Mouse (Mus musculus): ENCODE measurements around the gene Casp2. TPM values are rescaled to one million over a fixed set of nuclear protein-coding genes. Genes with fewer than 3 reads are reported as not detected.

The Casp2 gene
- polyA plus RNA-seq, 1 experiment: 3.7 TPM

DNA sequence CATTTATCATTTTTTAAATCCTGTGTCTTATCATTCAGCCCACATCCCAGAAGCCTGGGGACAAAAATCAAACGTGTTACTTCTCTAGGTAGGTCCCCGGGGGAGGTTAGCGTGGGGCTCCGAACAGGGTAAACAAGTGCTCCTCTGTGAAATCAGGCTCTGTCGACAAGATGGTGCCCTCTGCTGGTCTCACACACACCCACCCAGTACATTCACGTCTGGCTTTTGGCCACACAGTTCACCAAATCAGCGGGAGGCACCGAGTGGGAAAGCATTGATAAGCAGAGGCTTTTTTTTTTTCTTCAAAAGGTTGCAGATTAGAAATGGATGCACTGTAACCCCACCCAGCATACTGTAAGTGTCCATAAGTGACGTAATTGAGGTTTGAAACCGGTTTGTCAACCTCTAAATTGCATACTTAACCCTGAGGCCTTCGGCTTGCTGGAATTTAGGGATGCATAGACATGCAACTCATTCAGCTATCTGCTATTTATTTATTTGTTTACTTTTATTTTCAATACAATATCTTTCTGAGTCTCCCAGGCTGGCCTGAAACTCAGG lies 7.4 kb upstream of the Casp2 start:
- Histone ChIP-seq H3K27ac (replicated peaks; ENCODE audit: low read depth, low read length) (no peak overlapping the region), H3K4me3 (ENCODE audit: insufficient read depth, low read depth, low read length) (no peak overlapping the region), H3K4me1 (ENCODE audit: control insufficient read depth, insufficient read depth, insufficient read length, low read length) (no peaks in the 10 kb centered on the region)

DNA sequence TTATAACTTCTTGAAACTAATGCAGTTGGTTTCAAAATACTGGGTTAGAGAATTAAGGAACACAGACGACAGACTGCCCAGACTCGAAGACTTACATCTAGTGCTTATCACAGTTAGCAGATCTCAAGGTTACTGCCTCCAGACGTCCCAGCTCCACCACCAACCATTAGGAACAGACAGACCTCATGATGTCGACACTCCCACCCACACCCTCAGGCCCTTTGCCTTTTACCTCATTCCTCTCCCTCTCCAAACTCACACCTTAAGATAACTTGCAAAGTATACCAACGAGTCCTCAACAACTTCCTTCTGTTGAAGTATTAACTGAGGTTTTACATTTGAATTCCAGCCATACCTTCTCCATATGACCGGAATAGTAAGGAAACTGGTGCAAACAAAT lies 4.4 kb upstream of the Casp2 start:
- Histone ChIP-seq H3K4me1 (ENCODE audit: control insufficient read depth, insufficient read depth, insufficient read length, low read length) (no peaks in the 10 kb centered on the region), H3K27ac (replicated peaks; ENCODE audit: low read depth, low read length) (no peak overlapping the region), H3K4me3 (ENCODE audit: insufficient read depth, low read depth, low read length) (no peak overlapping the region)

DNA sequence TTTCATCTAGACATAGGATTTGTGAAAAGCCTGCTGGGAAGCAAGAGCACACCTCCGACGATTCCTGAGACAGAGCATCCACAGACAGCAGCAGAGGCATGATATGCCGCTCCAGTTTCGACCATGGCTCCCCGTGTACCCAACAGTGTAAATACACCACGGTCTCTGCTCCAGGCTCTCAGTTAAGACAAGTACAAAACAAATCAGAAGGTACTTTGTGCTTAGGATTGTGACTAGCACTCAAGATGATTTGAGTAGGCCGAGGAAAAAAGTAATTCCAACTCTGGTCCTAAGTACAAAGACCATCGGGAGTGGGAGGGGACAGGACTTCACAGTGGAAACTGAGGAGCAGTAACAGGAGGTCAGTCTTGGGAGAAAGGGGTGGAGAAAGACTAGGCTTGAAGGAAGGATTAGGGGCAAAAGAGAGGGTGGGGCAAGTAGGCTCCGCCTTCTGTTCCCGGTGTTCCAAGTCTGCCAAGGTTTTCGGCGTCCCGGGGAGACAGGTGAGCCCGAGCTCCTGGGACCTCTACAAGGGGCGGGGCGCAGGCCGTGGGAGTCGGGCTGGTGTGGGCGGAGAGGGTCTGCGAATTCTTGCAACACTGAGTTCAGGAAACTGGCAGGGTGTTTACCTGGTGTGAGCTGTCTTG lies 3.1 kb upstream of the Casp2 start, which contains the start of gene Tmem139:
Gene Tmem139, plus strand, starts transcription at position 447 of the 647 bp plus-strand sequence.
- Histone ChIP-seq H3K4me1 (ENCODE audit: control insufficient read depth, insufficient read depth, insufficient read length, low read length) (peaks cover 3% of the 10 kb centered on the region; the same call in 1 of the 2 replicates), H3K4me3 (ENCODE audit: insufficient read depth, low read depth, low read length) (no peak within 1 kb of the TSS), H3K27ac (replicated peaks; ENCODE audit: low read depth, low read length) (no peak within 1 kb of the TSS)

DNA sequence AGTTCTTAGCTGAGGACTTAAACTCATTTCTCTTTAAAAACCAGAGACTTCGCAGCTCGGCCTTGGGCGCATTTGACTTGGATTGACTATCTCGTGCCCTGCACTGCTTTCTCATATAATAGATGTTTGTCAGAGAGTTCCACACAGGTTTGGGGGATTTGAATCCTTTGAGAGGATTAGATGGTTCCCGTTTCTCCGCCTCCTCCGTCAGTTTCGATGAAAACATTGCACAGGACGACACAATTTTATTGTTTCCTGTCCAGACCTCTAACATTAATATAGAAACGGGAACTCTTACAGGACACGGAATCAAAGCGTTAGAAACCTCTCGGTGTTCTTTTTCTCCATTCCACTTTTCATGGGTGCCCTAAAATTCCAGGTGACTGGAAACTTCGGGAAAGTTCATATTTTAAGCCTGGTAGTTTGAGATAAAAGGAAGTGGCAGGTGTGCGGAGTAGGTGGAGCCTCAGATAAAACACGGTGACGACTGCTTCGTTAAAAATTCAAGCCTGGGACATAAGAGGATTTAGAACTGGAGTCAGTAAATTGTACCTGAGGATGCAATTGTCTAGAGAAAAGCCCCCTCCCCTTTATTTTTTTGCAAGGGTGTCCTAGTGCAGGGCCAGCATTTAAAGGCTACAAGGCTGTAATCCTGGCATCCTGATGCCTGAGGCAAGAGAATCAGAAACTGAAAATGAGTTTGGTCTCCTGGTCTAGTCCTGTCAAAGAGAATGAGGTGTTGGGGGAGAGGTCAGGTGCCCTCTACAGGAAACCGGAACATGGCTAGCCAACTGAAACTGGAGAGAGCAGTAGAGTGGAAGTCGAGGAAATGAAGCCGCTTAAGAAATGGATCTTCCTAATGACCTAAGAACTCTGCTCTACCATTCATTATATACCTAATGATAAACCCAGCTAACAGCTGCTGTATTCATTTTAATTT lies 876 bp downstream of the Casp2 start:
- Histone ChIP-seq H3K4me3 (ENCODE audit: insufficient read depth, low read depth, low read length) (peak overlapping the region; percentile 82), H3K4me1 (ENCODE audit: control insufficient read depth, insufficient read depth, insufficient read length, low read length) (peaks cover 3% of the 10 kb centered on the region; the same call in 1 of the 2 replicates), H3K27ac (replicated peaks; ENCODE audit: low read depth, low read length) (peak overlapping the region; percentile 43)

DNA sequence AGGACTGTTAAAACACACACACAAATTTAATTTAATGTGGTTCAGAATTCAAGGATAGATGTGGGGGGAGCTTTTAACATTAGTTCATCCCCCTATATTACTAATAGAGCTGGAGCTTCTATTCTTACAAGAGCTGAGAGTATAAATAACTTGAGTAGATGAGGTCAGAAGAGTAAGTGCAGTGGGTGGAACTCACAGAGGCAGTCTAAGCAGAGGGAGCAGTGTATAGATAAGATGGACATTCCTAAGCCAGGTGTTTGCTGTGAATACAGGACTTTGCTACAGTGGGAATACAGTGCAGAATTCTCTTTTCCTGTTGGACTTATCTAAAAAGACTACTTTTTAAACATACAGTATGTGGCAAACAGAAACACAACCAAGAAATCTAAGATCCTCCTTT lies 6.0 kb downstream of the Casp2 start:
- peaks cover 2% of the 10 kb centered on the region; the same call in 1 of the 2 replicates for H3K4me1 ChIP-seq (ENCODE audit: control insufficient read depth, insufficient read depth, insufficient read length, low read length)
- H3K27ac ChIP-seq (replicated peaks; ENCODE audit: low read depth, low read length): no peak overlapping the region

DNA sequence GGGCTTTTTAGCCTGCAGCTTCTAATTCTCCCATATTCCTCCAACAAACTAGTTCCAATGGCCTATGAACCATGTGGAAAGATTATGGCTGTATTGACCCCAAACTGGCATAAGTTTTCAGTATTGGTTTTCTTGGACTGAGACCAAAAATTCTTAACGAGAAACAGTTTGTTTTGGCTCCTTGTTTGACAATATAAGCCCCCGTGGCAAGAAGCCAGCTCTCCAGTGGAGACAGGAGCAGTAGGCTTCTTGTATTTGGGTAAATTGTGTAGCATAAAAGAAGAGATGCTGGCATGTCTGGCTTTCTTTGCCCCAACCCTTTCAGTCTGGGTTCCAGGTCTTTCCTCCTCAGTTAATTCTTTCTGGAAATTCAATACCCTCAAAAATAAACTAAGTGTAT lies 11.4 kb downstream of the Casp2 start:
- H3K4me1 ChIP-seq (ENCODE audit: control insufficient read depth, insufficient read depth, insufficient read length, low read length): no peaks in the 10 kb centered on the region
- no peak overlapping the region for H3K4me3 ChIP-seq (ENCODE audit: insufficient read depth, low read depth, low read length)
- H3K27ac ChIP-seq (replicated peaks; ENCODE audit: low read depth, low read length): no peak overlapping the region

More for the DNA sequence above, 6.0 kb downstream of the Casp2 start:
- H3K4me3 ChIP-seq (ENCODE audit: insufficient read depth, low read depth, low read length): no peak overlapping the region

DNA sequence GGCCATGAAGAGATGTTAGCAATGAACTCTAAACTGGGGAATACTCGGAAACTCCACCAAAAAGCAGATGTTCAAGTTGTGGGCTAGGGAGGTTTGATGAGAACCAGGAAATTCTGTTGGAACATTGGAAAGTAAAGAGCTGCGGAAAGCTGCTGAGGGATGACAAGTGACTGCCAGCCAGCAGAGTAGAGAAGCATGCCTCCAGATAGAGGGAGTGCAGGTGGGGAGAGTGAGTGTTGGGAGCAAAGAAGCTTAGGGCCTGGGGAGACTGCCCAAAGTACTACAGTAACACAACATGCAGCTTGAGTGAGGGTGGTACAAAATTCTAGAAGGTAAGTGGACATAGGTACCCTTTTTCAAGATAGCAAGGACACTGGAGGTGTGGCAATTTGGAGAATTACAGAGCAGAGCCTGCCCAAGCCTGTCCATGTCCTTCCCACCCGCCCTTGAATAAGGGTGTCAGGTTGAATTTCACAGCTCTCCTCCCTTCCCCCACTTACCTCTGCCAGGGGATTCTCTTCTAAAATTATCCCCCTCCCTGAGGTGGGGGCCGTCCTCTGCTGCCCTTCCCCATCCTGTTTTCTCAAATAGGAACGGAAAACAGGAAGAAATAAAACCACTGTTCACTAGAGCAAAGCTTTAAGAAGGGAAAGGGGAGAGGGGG lies 18.2 kb downstream of the Casp2 start:
- Histone ChIP-seq H3K4me3 (ENCODE audit: insufficient read depth, low read depth, low read length) (no peak overlapping the region), H3K4me1 (ENCODE audit: control insufficient read depth, insufficient read depth, insufficient read length, low read length) (no peaks in the 10 kb centered on the region), H3K27ac (replicated peaks; ENCODE audit: low read depth, low read length) (no peak overlapping the region)

DNA sequence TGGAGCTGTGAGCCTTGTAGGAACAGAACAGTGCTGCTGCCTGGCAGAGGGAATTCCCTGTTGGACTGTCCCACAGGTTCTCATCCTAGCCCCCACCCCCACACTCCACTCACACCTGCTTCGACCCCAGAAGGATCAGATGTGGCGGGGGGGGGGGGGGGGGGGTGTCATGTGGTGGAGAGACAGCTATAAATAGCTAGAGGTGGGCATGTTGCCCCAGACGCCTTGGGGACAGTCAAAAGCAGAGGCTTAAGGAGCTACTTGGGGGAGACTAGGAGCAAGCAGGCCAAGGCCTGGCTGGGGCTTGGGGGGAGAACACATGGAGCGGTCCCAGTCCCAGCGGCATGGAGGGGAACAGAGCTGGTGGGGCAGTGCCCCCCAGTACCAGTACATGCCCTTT lies 21.7 kb downstream of the Casp2 start, which contains the start of gene Clcn1:
Gene Clcn1, plus strand, starts transcription at position 238 of the 400 bp plus-strand sequence.
- no peak within 1 kb of the TSS for H3K4me3 ChIP-seq (ENCODE audit: insufficient read depth, low read depth, low read length)
- no peak within 1 kb of the TSS for H3K27ac ChIP-seq (replicated peaks; ENCODE audit: low read depth, low read length)
- H3K4me1 ChIP-seq (ENCODE audit: control insufficient read depth, insufficient read depth, insufficient read length, low read length): no peaks in the 10 kb centered on the region

DNA sequence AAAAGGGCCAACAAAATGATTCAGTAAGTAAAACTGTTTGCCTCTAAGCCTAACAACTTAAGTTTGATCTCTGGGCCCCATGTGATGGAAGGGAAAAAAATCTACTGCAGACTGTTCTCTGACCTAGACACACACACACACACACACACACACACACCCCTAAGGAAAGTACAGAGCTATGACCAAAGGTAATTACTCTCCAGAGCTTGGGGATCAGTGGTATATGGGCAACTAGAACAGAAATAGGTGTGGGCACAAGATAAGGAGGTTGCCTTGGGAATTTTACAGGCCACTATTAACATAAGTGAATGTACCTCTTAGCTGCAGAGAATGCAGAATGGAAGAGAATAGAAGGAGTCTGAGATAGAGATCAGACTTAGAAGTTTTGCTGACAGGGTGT lies 22.8 kb downstream of the Casp2 start:
- Histone ChIP-seq H3K4me1 (ENCODE audit: control insufficient read depth, insufficient read depth, insufficient read length, low read length) (no peaks in the 10 kb centered on the region), H3K27ac (replicated peaks; ENCODE audit: low read depth, low read length) (no peak overlapping the region), H3K4me3 (ENCODE audit: insufficient read depth, low read depth, low read length) (no peak overlapping the region)

DNA sequence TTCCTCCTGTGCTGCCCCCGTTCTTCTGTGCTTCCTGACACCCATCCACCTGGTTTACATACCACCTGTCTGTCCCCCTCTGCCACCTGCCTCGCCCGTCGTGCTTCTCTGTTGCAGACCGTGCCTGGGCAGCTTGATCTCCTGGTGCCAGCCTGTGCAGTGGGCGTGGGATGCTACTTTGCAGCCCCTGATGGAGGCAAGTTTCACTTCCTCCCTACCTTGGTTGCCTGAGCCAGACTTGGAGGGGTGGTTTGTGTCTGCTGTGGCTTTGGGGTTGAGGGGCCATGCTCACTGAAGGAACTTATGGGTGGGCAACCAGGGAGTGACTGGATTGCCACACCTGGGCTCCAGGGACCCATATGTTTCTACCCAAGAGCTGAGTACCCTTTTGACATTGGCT lies 28.5 kb downstream of the Casp2 start:
- Histone ChIP-seq H3K27ac (replicated peaks; ENCODE audit: low read depth, low read length) (no peak overlapping the region), H3K4me3 (ENCODE audit: insufficient read depth, low read depth, low read length) (no peak overlapping the region), H3K4me1 (ENCODE audit: control insufficient read depth, insufficient read depth, insufficient read length, low read length) (no peaks in the 10 kb centered on the region; the same call in 1 of the 2 replicates)

DNA sequence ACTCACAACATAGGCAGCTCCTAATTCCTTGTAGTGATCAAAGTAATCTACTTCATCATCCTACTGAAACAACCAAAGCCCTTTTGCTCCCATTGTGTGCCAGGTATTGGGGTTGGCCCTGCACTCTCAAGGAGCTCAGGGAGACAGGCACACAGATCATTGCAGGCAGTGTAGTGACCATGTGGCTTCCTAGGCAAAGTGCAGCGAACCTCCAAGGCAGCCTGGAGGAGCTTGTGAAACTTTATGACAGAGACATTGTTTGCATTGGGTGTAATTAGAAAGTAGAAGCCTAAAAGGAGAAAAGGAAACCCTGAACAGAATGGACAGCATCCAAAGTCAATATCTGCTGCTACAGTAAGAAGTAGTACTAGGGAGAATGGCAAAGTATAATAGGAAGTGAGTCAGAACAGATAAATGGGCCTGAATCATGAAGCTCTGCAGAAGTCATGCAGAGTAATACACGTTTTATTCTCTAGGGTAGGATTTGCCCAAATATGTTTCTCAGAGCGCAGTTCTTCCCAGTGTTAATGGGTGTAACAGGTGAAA lies 30.8 kb downstream of the Casp2 start:
- H3K4me1 ChIP-seq (ENCODE audit: control insufficient read depth, insufficient read depth, insufficient read length, low read length): no peaks in the 10 kb centered on the region; the same call in 1 of the 2 replicates
- no peak overlapping the region for H3K4me3 ChIP-seq (ENCODE audit: insufficient read depth, low read depth, low read length)
- H3K27ac ChIP-seq (replicated peaks; ENCODE audit: low read depth, low read length): no peak overlapping the region

DNA sequence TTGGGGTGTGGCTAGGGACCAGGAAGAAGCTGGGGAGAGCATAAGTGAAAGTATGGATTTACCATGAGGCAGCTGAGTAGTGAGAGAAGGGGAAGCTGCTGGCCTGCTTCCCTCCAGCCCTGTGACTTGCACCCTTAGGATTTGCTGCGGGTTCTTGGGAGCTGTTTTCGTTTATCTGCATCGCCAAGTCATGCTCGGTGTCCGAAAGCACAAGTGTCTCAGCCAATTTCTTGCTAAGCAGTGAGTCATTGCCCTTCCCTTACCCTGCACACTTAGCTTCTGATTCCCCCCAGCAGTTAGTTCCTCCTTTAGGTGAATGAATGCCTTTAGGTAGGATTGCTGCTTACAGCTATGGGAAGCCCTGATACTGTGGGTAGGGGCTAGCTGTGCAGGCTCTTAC lies 34.6 kb downstream of the Casp2 start:
- Histone ChIP-seq H3K27ac (replicated peaks; ENCODE audit: low read depth, low read length) (no peak overlapping the region), H3K4me1 (ENCODE audit: control insufficient read depth, insufficient read depth, insufficient read length, low read length) (no peaks in the 10 kb centered on the region; the same call in 1 of the 2 replicates), H3K4me3 (ENCODE audit: insufficient read depth, low read depth, low read length) (no peak overlapping the region)

DNA sequence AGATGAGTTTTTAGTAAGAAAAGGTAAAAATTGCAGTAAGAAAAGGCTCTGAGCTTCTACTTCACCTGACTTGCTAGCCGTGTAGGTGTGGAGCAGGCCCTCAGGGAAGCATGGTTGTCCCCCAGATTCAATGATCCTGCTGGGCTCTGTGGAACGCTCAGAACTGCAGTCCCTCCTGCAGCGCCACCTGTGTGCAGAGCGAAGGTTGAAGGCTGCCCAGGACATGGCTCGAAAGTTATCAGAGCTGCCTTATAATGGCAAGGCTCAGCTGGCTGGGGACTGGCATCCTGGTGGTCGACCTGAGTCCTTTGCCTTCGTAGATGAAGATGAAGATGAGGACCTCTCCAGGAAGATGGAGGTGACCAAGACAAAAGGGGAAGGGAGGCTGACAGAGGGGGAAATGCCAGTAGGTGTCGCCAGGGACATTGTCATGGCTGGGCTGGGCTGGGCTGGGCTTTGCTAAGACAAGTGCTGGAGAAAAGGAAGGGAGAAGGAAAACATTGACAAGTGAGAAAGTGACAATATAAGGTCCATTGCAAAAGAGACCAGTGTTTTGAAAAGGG lies 45.1 kb downstream of the Casp2 start:
- H3K27ac ChIP-seq (replicated peaks; ENCODE audit: low read depth, low read length): no peak overlapping the region
- H3K4me3 ChIP-seq (ENCODE audit: insufficient read depth, low read depth, low read length): no peak overlapping the region
- no peaks in the 10 kb centered on the region for H3K4me1 ChIP-seq (ENCODE audit: control insufficient read depth, insufficient read depth, insufficient read length, low read length)

DNA sequence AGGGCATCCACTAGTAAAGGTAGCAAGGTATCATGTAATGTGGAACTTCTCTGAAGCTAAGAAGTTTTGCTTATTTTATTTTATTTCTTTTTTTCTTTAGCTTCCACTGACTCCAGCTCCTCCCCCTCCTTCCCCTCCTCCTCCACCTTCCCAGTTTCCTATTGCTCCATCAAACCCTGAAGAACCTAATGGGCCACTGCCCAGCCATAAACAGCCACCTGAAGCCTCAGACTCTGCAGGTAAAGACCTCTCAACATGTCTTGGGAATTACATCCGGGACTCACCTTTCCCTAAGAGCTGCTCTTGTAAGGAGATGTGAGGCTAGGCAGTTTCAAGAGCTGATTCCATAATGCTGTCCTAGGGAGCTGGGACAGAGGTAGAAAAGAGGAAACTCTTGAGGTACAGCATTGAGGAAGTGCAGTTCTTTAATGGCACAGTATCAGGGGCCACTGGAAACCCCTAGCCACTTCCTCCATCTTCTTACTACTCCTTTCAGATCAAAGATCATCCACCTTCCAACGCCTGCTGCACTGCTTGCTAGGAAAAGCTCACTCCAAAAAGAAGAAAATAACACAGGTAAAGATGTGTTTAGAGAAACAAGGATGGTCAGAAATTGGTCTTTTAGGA lies 45.8 kb downstream of the Casp2 start:
- Histone ChIP-seq H3K27ac (replicated peaks; ENCODE audit: low read depth, low read length) (no peak overlapping the region), H3K4me3 (ENCODE audit: insufficient read depth, low read depth, low read length) (no peak overlapping the region), H3K4me1 (ENCODE audit: control insufficient read depth, insufficient read depth, insufficient read length, low read length) (no peaks in the 10 kb centered on the region)
